Mouse (Mus musculus) E14TG2a.4 (cell line): ENCODE measurements around the gene Snx11.

ENCODE experiments used
- CTCF ChIP-seq: conservative IDR thresholded peaks from 2 replicates; pipeline ENCODE4 v1.5.1; 2014; ENCODE audit warnings: low read length
- NANOG ChIP-seq: IDR thresholded peaks from 2 replicates; pipeline ENCODE4 v1.6.1; 2014; ENCODE audit warnings: borderline replicate concordance, low read length, mixed read lengths
- POU5F1 ChIP-seq: IDR thresholded peaks from 2 replicates; pipeline ENCODE4 v1.6.1; 2014; ENCODE audit warnings: low read length, borderline replicate concordance

DNA sequence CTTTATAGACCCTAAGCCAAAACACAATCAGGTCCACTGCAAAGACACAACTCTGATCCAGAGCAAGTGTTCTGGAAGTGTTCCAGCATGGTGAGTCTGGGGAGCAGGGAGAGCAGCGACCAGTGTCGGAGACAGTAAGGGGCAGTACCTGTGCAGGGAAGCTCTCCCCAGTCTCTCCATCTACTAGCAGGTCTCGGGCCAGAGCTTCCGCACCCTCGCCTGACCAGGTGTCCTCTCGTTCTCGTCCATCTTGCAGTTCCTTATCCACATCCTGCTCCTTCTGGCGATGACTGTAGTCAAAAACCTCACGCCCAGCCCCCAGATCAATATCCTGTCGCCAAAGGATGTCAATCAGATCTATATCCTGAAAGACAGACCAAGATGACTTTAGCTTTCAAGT lies 44.6 kb upstream of the Snx11 start:
- TF ChIP-seq CTCF (no peak), POU5F1 (no peak), NANOG (no peak)
